Mouse (Mus musculus) hindbrain, embryonic 14.5 days (tissue): ENCODE data around the gene Shbg. TPM values are rescaled to one million over a fixed set of nuclear protein-coding genes. Genes with fewer than 3 reads are reported as not detected.

Experiments used
- ATAC-seq: fragments of 200-750 bp; cut with Nextera tagmentation; 2 replicates; pipeline ENCODE4 v1.8.0; 2017; ENCODE audit warnings: moderate number of reproducible peaks, mild to moderate bottlenecking, moderate TSS enrichment, moderate library complexity; ENCODE audit not compliant: low FRiP score
- DNase-seq: peaks from one replicate; pipeline ENCODE4 v3.0.0-alpha.2; 2015; ENCODE audit warnings: low spot score
- H3K27ac ChIP-seq: fragments of 300-500 bp; sonication (generic); 2 replicates; pipeline ENCODE4 v1.5.1; 2014; ENCODE audit warnings: mild to moderate bottlenecking, moderate library complexity
- H3K27me3 ChIP-seq: fragments of 300-500 bp; sonication (generic); 2 replicates; pipeline ENCODE4 v1.6.1; 2014; ENCODE audit warnings: mild to moderate bottlenecking, low read length, mixed read lengths; ENCODE audit not compliant: control insufficient read depth, insufficient read depth
- H3K36me3 ChIP-seq: fragments of 300-500 bp; sonication (generic); replicated peaks from 2 replicates; pipeline ENCODE4 v1.6.1; 2014; ENCODE audit not compliant: control insufficient read depth, insufficient read depth
- H3K4me1 ChIP-seq: fragments of 300-500 bp; sonication (generic); replicated peaks from 2 replicates; pipeline ENCODE4 v1.6.1; 2014; ENCODE audit warnings: antibody characterized with exemption, low read length, mixed read lengths; ENCODE audit not compliant: control insufficient read depth, insufficient read depth
- H3K4me2 ChIP-seq: fragments of 300-500 bp; sonication (generic); replicated peaks from 2 replicates; pipeline ENCODE4 v1.6.1; 2014; ENCODE audit warnings: mild to moderate bottlenecking, moderate library complexity
- H3K4me3 ChIP-seq: fragments of 300-500 bp; sonication (generic); replicated peaks from 2 replicates; pipeline ENCODE4 v1.5.1; 2014; ENCODE audit warnings: mild to moderate bottlenecking, low read length
- H3K9ac ChIP-seq: fragments of 300-500 bp; sonication (generic); 2 replicates; pipeline ENCODE4 v1.6.1; 2014
- H3K9me3 ChIP-seq: fragments of 300-500 bp; sonication (generic); 2 replicates; pipeline ENCODE4 v1.6.1; 2016; ENCODE audit warnings: low read length; ENCODE audit not compliant: control insufficient read depth
- WGBS: fragments of 180-500 bp; shearing (Covaris S2); extraction: QIAGEN DNeasy Blood & Tissue Kit; methylation state at CpG from one replicate; pipeline ENCODE4 v1.1.7; 2014; 5-methylcytosine and 5-hydroxymethylcytosine counted together
- polyA plus RNA-seq: library from polyadenylated mRNA; unstranded; fragments of >200 nt; fragmentation: Nextera tagmentation; extraction: Ambion mirVana; gene quantifications from 2 replicates; pipeline ENCODE4 v1.2.1, GENCODE M21; 2014

The Shbg gene
- polyA plus RNA-seq, 1 experiment from 2014 or later = not detected

DNA sequence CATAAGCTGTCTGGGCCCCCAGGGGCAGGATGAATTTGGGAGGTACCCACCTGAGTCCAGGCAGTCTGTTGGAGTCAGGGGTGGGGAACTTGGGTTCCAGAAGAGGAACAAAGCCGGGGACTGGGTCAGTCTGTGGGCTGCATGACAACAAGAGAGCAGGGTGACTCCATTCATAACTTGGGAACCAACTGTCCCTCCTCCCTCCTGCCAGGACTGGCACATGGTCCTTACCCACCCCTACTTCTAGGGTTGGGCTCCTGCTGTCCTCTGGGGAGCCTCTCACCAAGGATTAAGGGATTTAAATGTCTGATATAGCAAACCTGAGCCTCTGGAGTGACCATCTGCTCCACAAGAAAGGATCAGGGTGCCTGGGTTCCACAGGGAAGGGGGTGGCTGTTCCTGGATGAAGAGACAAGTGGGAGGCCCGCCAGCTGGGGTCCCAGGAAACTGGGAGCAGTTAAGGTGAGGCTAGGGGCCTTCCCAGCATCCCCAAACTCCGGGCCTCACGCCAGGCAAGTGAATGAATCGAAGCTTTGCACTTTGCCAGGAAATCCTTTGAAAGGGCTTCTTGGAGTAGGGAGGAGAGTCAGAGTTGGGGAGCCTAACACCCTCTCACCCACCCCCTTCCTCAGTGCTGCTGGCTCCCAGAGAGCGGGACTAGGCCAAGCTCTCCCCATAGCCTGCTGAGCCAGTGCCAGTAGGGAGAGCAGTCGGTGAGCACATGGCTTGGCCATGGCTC lies 25.6 kb downstream of the Shbg start:
- H3K9me3 ChIP-seq = no peaks in the 10 kb centered on the region
- no peaks in the 10 kb centered on the region for H3K27me3 ChIP-seq
- peaks cover 61% of the 10 kb centered on the region for H3K36me3 ChIP-seq
- DNase-seq (no peak), ATAC-seq (peak; percentile 79; the same call in 1 of the 2 replicates)
- H3K9ac ChIP-seq = no peak overlapping the region
- H3K4me2 ChIP-seq = no peak overlapping the region
- H3K4me3 ChIP-seq = no peak overlapping the region
- 80% methylated on average over 7 of the region's 7 CpGs for WGBS
- no peaks in the 10 kb centered on the region for H3K4me1 ChIP-seq
- peak overlapping the region; percentile 44; the same call in 1 of the 2 replicates for H3K27ac ChIP-seq

DNA sequence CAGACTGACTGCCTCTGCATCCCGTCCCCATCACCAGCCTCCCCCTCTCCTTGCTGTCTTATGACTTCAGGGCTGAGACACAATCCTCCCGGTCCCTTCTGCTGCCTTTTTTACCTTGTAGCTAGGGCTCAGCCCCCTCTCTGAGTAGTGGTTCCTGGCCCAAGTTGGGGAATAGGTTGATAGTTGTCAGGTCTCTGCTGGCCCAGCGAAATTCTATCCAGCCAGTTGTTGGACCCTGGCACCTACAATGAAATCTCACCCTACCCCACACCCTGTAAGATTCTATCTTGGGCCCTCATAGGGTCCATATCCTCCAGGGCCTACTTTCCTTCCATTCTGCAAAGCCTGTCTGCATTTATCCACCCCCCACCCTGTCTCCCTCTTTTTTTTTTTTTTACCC lies 26.3 kb downstream of the Shbg start:
- H3K27ac ChIP-seq = no peak overlapping the region
- no peak for DNase-seq
- no peak overlapping the region for H3K4me2 ChIP-seq
- WGBS = 87% methylated on average over 3 of the region's 3 CpGs
- no peaks in the 10 kb centered on the region for H3K9me3 ChIP-seq
- no peaks in the 10 kb centered on the region for H3K27me3 ChIP-seq
- ATAC-seq = no peak
- H3K9ac ChIP-seq = no peak overlapping the region
- H3K36me3 ChIP-seq = peaks cover 61% of the 10 kb centered on the region
- H3K4me3 ChIP-seq = no peak overlapping the region
- no peaks in the 10 kb centered on the region for H3K4me1 ChIP-seq

DNA sequence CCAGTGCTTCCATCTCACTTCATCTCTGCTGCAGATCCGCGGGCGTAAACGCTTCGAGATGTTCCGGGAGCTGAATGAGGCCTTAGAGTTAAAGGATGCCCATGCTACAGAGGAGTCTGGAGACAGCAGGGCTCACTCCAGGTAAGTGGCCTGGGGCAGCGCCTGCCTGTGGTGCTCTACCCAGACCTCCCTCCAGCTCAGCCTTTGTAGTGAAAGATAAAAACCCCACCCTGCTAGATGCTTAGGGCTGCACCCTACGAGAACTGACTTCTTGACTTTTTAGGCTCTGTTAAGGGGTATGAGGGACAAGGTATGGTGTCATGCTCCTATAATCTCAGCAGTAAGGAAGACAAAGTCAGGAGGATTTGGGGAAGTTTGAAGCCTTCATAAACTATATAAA lies 27.1 kb downstream of the Shbg start:
- Histone ChIP-seq H3K27ac (no peak overlapping the region), H3K4me1 (no peaks in the 10 kb centered on the region), H3K36me3 (peaks cover 58% of the 10 kb centered on the region), H3K9me3 (no peaks in the 10 kb centered on the region), H3K9ac (no peak overlapping the region), H3K4me2 (no peak overlapping the region), H3K4me3 (no peak overlapping the region), H3K27me3 (no peaks in the 10 kb centered on the region)
- DNase-seq (no peak), ATAC-seq (no peak)
- 93% methylated on average over 8 of the region's 8 CpGs for WGBS

DNA sequence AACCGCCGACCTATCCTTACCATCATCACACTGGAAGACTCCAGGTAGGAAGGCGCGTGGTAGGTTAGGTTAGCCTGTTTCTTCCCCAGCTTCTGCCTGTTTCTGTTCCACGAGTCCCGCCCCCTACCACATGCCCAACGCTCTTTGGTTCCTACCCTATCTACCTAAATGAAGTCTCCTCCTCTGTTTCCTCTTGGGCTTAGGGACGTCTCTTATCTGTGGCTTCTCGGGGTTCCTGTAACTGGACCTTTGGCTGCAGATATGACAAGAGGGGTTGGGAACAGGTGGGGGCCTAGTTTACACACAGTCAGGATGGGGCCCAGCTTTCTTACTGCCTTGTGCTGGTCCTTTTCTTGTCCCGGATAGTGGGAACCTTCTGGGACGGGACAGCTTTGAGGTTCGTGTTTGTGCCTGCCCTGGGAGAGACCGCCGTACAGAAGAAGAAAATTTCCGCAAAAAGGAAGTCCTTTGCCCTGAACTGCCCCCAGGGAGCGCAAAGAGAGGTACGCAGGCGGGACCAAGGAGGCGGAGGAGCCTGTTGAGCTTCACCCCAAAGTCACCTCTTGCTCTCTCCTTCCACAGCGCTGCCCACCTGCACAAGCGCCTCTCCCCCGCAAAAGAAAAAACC lies 28.4 kb downstream of the Shbg start:
- WGBS = 95% methylated on average over 22 of the region's 22 CpGs
- H3K36me3 ChIP-seq = peaks cover 54% of the 10 kb centered on the region
- H3K4me1 ChIP-seq = no peaks in the 10 kb centered on the region
- no peak for ATAC-seq
- H3K4me3 ChIP-seq = no peak overlapping the region
- DNase-seq = no peak
- H3K9me3 ChIP-seq = no peaks in the 10 kb centered on the region
- no peak overlapping the region for H3K27ac ChIP-seq
- no peaks in the 10 kb centered on the region for H3K27me3 ChIP-seq
- no peak overlapping the region for H3K4me2 ChIP-seq
- no peak overlapping the region for H3K9ac ChIP-seq

DNA sequence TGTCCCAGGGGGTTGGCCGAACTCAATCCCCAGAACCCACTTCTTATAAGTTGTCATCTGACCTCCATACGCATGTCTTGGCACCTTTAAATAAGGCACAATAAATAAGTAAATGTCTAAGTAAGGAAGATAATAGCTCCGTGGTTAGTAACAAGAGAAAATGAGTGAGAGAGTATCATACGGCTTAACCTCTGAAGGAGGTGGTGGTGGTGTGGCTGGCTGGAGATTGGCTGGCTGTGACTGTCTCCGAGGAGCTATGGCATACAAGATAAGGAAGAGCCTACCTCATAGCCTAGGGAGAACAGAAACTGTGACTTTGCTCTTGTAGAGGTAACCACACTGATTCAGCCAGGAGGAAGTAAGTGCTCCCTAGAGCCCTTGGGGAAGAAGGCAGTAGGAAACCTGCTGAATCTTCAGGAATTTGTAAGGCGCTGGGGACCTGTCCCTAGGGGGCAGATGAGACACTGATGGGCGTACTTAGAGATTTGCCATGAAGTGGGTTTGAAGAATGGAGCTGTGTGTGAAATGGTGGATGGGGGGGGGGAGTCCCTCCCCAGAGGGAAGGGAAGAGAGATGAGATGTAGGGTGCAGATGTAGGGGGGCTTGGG lies 31.9 kb downstream of the Shbg start:
- peaks cover 42% of the 10 kb centered on the region for H3K36me3 ChIP-seq
- no peaks in the 10 kb centered on the region for H3K9me3 ChIP-seq
- no peak overlapping the region for H3K9ac ChIP-seq
- H3K4me2 ChIP-seq = no peak overlapping the region
- no peak for DNase-seq
- no peaks in the 10 kb centered on the region for H3K27me3 ChIP-seq
- H3K4me3 ChIP-seq = no peak overlapping the region
- ATAC-seq = no peak
- no peak overlapping the region for H3K27ac ChIP-seq
- 81% methylated on average over 7 of the region's 7 CpGs for WGBS
- H3K4me1 ChIP-seq = peaks cover 9% of the 10 kb centered on the region

DNA sequence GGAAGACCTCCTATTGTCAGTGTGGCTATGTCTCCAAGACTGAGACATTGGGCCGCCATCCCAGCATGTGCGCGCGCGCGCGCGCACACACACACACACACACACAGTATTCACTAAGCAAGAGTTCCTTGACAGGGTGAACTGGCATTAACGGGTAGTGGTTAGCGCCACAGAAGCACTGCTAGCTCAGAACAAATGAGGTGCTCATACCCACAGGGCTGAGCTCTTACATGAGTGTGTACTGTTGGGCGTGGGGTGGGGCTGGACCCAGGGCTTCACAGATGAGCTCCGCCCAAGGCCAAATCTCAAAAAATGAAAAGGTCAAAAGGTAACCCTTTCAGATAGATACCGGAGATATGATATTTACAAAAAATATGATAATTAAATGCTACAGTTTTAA lies 32.8 kb downstream of the Shbg start:
- Histone ChIP-seq H3K27ac (no peak overlapping the region), H3K9ac (no peak overlapping the region), H3K4me1 (peaks cover 9% of the 10 kb centered on the region), H3K9me3 (no peaks in the 10 kb centered on the region), H3K4me2 (no peak overlapping the region), H3K27me3 (no peaks in the 10 kb centered on the region), H3K36me3 (peaks cover 33% of the 10 kb centered on the region), H3K4me3 (no peak overlapping the region)
- no peak for DNase-seq
- 96% methylated on average over 13 of the region's 13 CpGs for WGBS
- no peak for ATAC-seq

DNA sequence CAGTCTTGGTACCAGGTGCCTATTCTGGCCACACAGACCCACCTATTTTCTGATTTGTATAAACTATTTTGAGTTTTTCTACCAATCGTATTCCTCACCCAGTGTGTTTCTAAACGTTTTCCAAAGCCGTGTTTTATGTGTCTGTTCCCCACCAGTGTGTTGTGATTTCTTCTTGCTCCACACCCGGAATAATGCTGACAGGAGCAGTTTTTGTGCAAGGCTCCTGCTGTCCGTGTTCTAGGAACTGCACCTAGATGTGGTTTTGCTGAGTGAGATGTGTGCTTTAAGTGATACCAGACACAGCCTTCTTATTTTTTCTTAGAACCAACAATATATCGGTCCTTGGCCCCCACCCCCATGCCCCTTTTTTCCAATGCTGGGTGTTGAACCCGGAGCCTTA lies 33.7 kb downstream of the Shbg start:
- no peak overlapping the region for H3K9ac ChIP-seq
- peaks cover 24% of the 10 kb centered on the region for H3K36me3 ChIP-seq
- WGBS = 87% methylated on average over 7 of the region's 7 CpGs
- ATAC-seq (no peak), DNase-seq (no peak)
- peaks cover 9% of the 10 kb centered on the region for H3K4me1 ChIP-seq
- no peaks in the 10 kb centered on the region for H3K27me3 ChIP-seq
- no peak overlapping the region for H3K4me3 ChIP-seq
- no peaks in the 10 kb centered on the region for H3K9me3 ChIP-seq
- H3K4me2 ChIP-seq = no peak overlapping the region
- H3K27ac ChIP-seq = no peak overlapping the region

DNA sequence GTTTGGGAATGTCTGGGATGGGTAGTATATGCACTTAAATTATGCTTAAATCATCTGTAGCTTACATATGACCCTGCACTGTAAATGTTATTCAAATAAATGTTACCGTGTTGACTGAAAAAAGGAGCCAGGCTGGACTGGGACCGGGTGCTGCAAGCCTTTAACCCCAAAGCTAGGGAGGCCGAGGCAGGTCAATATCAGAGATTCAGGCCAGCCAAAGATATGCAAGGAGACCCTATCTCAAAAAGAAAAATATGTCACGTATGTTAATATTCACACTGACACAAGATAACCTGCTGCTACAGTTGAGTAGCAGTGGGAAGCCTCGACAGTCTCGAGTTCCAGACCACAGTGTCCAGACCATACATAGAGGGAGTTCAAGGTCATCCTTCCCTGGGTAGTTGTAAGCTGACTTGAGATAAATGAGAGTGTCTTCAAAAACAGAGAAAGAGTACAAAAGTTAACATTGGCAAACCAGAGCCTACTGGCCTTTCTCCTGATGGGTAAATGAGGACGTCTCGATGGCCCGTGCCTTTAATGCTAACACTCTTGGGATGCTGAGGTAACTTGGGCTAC lies 35.4 kb downstream of the Shbg start:
- Histone ChIP-seq H3K27ac (no peak overlapping the region; the same call in 1 of the 2 replicates), H3K9ac (peak overlapping the region; percentile 82), H3K36me3 (peaks cover 7% of the 10 kb centered on the region), H3K9me3 (no peaks in the 10 kb centered on the region), H3K4me3 (peak overlapping the region; percentile 78), H3K4me2 (peak overlapping the region; percentile 94), H3K4me1 (peaks cover 23% of the 10 kb centered on the region), H3K27me3 (no peaks in the 10 kb centered on the region)
- ATAC-seq (no peak), DNase-seq (no peak)
- 54% methylated on average over 9 of the region's 9 CpGs for WGBS

DNA sequence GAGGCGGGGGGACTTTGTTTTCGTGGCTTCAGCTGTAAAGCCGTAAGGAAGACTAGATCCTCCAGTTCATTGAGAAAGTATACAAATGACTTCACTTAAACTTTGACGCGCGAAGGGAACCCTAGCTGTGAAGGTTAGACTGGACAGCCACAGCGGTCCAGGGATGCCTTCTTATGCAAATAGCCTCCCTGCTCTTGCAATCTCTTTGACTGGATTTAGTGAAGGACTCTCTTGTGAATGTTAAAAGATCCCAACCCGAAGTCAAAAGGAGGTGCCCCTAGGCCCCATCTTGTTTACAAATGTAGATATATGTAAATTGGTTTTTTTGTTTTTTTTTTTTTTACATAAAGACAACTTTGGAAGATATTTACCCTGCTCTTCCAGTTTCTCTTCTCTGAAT lies 35.9 kb downstream of the Shbg start:
- DNase-seq (no peak), ATAC-seq (no peak)
- Histone ChIP-seq H3K4me1 (peaks cover 28% of the 10 kb centered on the region), H3K4me2 (peak overlapping the region; percentile 94), H3K27me3 (no peaks in the 10 kb centered on the region), H3K36me3 (0 out of 2 replicates have a peak, but pooled peaks cover 4% of the 10 kb centered on the region), H3K9me3 (no peaks in the 10 kb centered on the region), H3K4me3 (peak overlapping the region; percentile 78), H3K27ac (peak overlapping the region; percentile 88), H3K9ac (peak overlapping the region; percentile 82)
- WGBS = 0% methylated on average over 8 of the region's 8 CpGs
